Mouse (Mus musculus) thymus, adult 2 months (tissue): ENCODE measurements around the gene Angptl8.

Experiments
- CTCF ChIP-seq: fragments of 200-500 bp; IDR thresholded peaks from 2 replicates; pipeline ENCODE4 v1.5.1; 2012; ENCODE audit warnings: mild to moderate bottlenecking, control low read depth, low read length, moderate library complexity, borderline replicate concordance; ENCODE audit not compliant: control insufficient read depth, poor library complexity, insufficient read depth; ENCODE audit errors: extremely low read depth
- POLR2A ChIP-seq: fragments of 200-500 bp; IDR thresholded peaks from 2 replicates; pipeline ENCODE4 v1.6.1; 2012; ENCODE audit warnings: mild to moderate bottlenecking, low read length, control low read depth, moderate library complexity; ENCODE audit not compliant: control insufficient read depth, poor library complexity, insufficient read depth; ENCODE audit errors: extremely low read depth

- no peak for TF ChIP-seq POLR2A
- peak; percentile 82; the same call in 1 of the 2 replicates for TF ChIP-seq CTCF
Observed at GRCm38 (mm10) chr9:21786906-21787305, 48.4 kb upstream of the Angptl8 start.
